Mouse (Mus musculus): ENCODE results near the gene Prss3.
"Not testable (repeated sequence)": the region's sequence is repeated elsewhere in the genome, so short reads cannot be mapped to it uniquely, and the experiment has no call there.

Prss3 gene

DNA sequence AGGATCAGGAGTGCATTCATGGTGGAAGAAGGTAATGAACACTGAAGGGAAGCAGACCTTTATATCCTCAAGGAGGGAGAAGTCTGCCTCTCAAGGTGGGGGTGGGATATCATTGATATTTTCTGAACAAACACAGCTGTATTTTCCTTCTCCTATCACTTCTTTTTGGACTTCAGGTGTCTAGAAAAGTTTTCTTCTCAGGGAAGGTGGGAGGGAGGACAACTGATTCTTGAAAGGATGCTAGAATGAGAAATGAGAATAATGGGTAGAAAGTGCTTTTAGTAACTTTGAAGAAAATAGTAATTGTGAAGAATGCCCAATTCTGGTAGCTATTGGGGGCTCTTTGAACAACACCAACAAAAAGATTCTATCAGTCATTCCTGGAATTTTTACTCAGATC lies at the start of gene Prss3:
Gene Prss3, minus strand, starts transcription at position 101 of the 400 bp plus-strand sequence.
- not testable (repeated sequence) for ATAC-seq (ENCODE audit: insufficient number of reproducible peaks, low FRiP score, low TSS enrichment)

DNA sequence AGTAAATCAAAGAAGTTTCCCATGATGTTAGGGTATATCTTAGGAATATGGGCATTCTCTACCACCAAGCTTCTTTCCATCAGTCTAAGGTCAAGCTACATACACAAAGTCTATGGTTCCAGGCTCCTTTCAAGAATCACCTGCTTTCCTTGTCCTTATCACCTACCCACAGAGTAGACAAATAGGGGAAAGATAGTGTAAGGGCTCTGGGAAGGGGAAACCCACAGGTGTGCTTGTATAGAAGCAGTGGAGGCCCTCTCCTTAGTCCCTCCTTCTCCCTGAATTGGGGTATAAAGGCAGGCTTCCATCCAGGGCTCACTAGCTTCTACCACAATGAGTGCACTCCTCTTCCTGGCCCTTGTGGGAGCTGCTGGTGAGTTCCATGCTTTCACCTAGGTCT lies 14.6 kb upstream of the Prss3 start, which contains the start of gene Gm5771:
Gene Gm5771, plus strand, starts transcription at position 301 of the 400 bp plus-strand sequence.
- not testable (repeated sequence) for ATAC-seq (ENCODE audit: insufficient number of reproducible peaks, low FRiP score, low TSS enrichment)

DNA sequence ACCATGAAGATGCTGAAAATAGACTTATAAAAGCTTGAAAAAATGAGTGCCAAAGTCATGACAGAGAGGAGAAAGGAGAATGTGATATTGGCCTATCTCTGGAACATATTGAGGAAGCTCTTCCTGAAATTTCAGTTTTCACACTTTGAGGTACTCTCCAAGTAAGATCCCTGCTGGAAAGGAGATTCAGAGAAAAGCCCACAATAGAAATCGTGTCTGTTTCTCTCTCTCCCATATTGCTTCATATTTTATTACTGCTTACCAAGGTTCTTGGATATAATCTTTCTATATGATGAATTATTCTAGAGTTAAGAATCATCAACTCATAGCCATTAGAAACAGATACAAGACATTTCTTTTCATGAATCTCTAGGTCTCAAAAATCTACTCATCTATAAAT lies 14.2 kb upstream of the Prss3 start:
- not testable (repeated sequence) for ATAC-seq (ENCODE audit: insufficient number of reproducible peaks, low FRiP score, low TSS enrichment)

DNA sequence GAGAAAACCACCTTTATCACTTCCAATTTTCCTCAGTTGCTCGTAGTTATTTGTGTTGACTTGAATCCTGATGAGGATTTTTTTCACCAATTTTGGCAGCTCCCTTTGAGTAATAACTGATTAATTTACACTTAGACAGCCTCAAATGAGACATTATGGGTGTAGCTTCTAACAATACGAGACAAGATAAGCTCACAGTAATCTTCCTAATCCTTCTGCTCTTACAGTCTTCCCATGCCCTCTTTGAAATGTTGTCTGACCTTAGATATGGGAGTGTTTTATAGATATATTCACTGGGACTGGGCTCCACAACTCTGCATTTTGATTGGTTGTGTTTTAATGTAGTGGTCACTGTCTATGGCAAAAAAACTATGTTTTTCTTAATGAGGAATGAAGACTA lies 9.3 kb upstream of the Prss3 start:
- no peak for ATAC-seq (ENCODE audit: insufficient number of reproducible peaks, low FRiP score, low TSS enrichment)

DNA sequence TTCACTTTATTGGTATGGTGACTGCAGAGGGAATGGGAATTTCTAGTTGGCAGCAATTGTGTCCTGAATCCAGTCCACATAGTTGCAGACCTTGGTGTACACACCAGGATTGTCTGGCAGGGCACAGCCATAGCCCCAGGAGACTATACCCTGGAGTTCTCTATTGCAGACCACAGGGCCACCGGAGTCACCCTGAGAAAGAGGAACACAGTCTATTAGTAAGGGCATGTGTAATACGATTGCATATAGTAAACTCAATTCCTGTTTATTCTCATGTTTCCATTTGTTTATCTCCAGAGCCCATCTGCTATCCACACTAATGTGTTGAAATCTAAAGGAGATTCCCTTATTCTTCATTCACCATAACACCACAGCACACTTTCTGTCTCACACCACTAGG lies 3.7 kb downstream of the Prss3 start:
- ATAC-seq (ENCODE audit: insufficient number of reproducible peaks, low FRiP score, low TSS enrichment) = not testable (repeated sequence)

DNA sequence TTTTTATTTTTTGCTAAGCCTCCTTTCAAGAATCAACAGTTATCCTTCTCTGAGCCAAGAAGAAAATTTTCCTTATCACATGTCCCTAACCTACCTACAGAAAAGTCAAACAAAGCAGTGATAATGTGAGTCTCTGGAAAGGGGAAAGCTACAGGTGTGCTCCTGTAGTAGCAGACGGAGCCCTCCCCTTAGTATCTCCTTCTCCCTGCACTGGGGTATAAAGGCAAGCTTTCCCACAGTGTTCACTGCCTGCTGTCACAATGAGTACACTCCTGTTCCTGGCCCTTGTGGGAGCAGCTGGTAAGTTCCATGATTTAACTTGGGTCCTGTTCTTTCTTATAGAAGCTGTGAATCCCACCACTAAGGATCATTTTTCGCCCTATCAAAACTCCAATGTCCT lies 23.5 kb downstream of the Prss3 start, which contains the start of gene Try10:
Gene Try10, plus strand, starts transcription at position 174 of the 400 bp plus-strand sequence.
- ATAC-seq (ENCODE audit: insufficient number of reproducible peaks, low FRiP score, low TSS enrichment) = no peak
